Mouse (Mus musculus) cerebral cortex, adult 2 months (tissue): ENCODE data around the gene Upb1.

Source experiments
- WGBS: fragments of 180-500 bp; shearing (Covaris S2); methylation state at CpG from one replicate; pipeline ENCODE4 v1.1.7; 2018; 5-methylcytosine and 5-hydroxymethylcytosine counted together

Gene Upb1

GRCm38 (mm10) chr10:75424498-75424901 is 23.6 kb downstream of the Upb1 start:
- WGBS = 91% methylated on average over 10 of the region's 10 CpGs

- WGBS = 80% methylated on average over 13 of the region's 13 CpGs
These were observed 27.4 kb downstream of the Upb1 start for GRCm38 (mm10) chr10:75428049-75429003.

- WGBS = 88% methylated on average over 6 of the region's 6 CpGs
These were observed 28.1 kb downstream of the Upb1 start for GRCm38 (mm10) chr10:75429004-75429380.

GRCm38 (mm10) chr10:75429522-75430146 is 28.7 kb downstream of the Upb1 start:
- 58% methylated on average over 7 of the region's 7 CpGs for WGBS

- WGBS = 83% methylated on average over 5 of the region's 5 CpGs
These were observed 29.2 kb downstream of the Upb1 start for GRCm38 (mm10) chr10:75430147-75430537.

GRCm38 (mm10) chr10:75430633-75431032 is 29.7 kb downstream of the Upb1 start:
- 98% methylated on average over 6 of the region's 6 CpGs for WGBS

GRCm38 (mm10) chr10:75436604-75437217 is 35.8 kb downstream of the Upb1 start:
- WGBS = 15% methylated on average over 3 of the region's 3 CpGs

GRCm38 (mm10) chr10:75437284-75437683 is 36.4 kb downstream of the Upb1 start:
- WGBS = 100% methylated on average over 1 of the region's 1 CpGs

GRCm38 (mm10) chr10:75438132-75438810 is 37.4 kb downstream of the Upb1 start:
- WGBS = 46% methylated on average over 13 of the region's 13 CpGs

GRCm38 (mm10) chr10:75439211-75439811 is 38.4 kb downstream of the Upb1 start:
- 19% methylated on average over 7 of the region's 7 CpGs for WGBS

GRCm38 (mm10) chr10:75440756-75441155 is 39.8 kb downstream of the Upb1 start:
- WGBS = 95% methylated on average over 3 of the region's 3 CpGs

- WGBS = 86% methylated on average over 4 of the region's 4 CpGs
These were observed 40.9 kb downstream of the Upb1 start for GRCm38 (mm10) chr10:75441800-75442199.

- 88% methylated on average over 4 of the region's 4 CpGs for WGBS
These were observed 42.1 kb downstream of the Upb1 start for GRCm38 (mm10) chr10:75443017-75443416.

GRCm38 (mm10) chr10:75444111-75444826 is 43.4 kb downstream of the Upb1 start:
- WGBS = 75% methylated on average over 19 of the region's 19 CpGs

- WGBS = 63% methylated on average over 8 of the region's 8 CpGs
These were observed 44.1 kb downstream of the Upb1 start for GRCm38 (mm10) chr10:75445030-75445429.

GRCm38 (mm10) chr10:75446501-75447083 is 45.7 kb downstream of the Upb1 start:
- 70% methylated on average over 13 of the region's 13 CpGs for WGBS

GRCm38 (mm10) chr10:75447489-75447888 is 46.6 kb downstream of the Upb1 start:
- WGBS = 87% methylated on average over 11 of the region's 11 CpGs

GRCm38 (mm10) chr10:75448806-75449420 is 48.0 kb downstream of the Upb1 start:
- 61% methylated on average over 6 of the region's 6 CpGs for WGBS

GRCm38 (mm10) chr10:75450331-75450730 is 49.4 kb downstream of the Upb1 start:
- 93% methylated on average over 8 of the region's 8 CpGs for WGBS
